Mouse (Mus musculus) spleen, adult 2 months (tissue): ENCODE results near the gene Bub1. TPM values are rescaled to one million over a fixed set of nuclear protein-coding genes. Genes with fewer than 3 reads are reported as not detected.

Experiments
- DNase-seq, 2 experiments: peaks; one replicate each; pipeline versions ENCODE4 v3.0.0 to v3.0.0-alpha.2; 2012 to 2021; ENCODE audit warnings: low spot score in 2 of 2, low read depth in 1 of 2
- H3K27ac ChIP-seq: fragments of 200-500 bp; 2 replicates; pipeline ENCODE4 v1.5.1; 2012; ENCODE audit warnings: low read length, inconsistent platforms; ENCODE audit not compliant: insufficient read depth
- H3K27me3 ChIP-seq: fragments of 200-500 bp; 2 replicates; pipeline ENCODE4 v1.6.1; 2012; ENCODE audit warnings: mild to moderate bottlenecking, moderate library complexity, low read length, inconsistent platforms; ENCODE audit not compliant: control insufficient read depth, insufficient read depth
- H3K36me3 ChIP-seq: fragments of 200-500 bp; 2 replicates; pipeline ENCODE4 v1.6.1; 2012; ENCODE audit warnings: mild to moderate bottlenecking, low read length, inconsistent platforms; ENCODE audit not compliant: control insufficient read depth, insufficient read depth
- H3K4me1 ChIP-seq: fragments of 200-500 bp; 2 replicates; pipeline ENCODE4 v1.6.1; 2011; ENCODE audit warnings: inconsistent platforms; ENCODE audit not compliant: control insufficient read depth, insufficient read depth, insufficient read length
- H3K4me3 ChIP-seq: fragments of 200-500 bp; 2 replicates; pipeline ENCODE4 v1.5.1; 2011; ENCODE audit warnings: mild to moderate bottlenecking, inconsistent platforms; ENCODE audit not compliant: insufficient read depth, insufficient read length; ENCODE audit errors: extremely low read depth
- CTCF ChIP-seq: fragments of 200-500 bp; IDR thresholded peaks from 2 replicates; pipeline ENCODE4 v1.5.1; 2011; ENCODE audit warnings: mild to moderate bottlenecking, inconsistent platforms; ENCODE audit not compliant: insufficient read depth, insufficient read length, insufficient replicate concordance; ENCODE audit errors: extremely low read depth
- POLR2A ChIP-seq: fragments of 200-500 bp; IDR thresholded peaks from 2 replicates; pipeline ENCODE4 v1.6.1; 2011; ENCODE audit warnings: low read depth, low read length, inconsistent platforms
- WGBS: fragments of 180-500 bp; shearing (Covaris S2); methylation state at CpG from one replicate; pipeline ENCODE4 v1.1.7; 2018; 5-methylcytosine and 5-hydroxymethylcytosine counted together
- polyA plus RNA-seq: library from polyadenylated mRNA; depleted of rRNA; stranded (reverse); fragments of >200 nt; gene quantifications from 2 replicates; pipeline ENCODE4 v1.2.3, GENCODE M21; 2012

Gene Bub1
- polyA plus RNA-seq, 1 experiment = 0.83 TPM

DNA sequence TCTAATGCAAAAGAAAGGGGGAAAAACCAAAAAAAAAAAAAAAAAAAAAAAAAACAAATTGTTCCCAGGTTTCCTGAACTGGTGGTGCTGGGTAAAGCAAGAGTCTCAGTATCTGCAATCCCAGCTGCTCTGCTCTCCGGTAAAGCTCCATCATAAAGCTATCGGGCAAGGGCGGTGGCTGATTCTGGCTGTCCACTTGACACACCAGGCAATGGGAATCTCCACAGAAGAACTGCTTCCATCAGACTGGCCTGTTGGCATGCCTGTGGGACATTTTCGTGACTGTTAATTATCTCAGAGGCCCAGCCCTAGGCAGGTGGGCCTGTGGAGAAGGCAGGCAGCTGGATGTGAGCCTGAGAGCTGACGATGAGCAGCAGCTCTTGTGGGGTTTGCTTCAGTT lies 53.2 kb downstream of the Bub1 start:
- Histone ChIP-seq H3K4me3 (no peak overlapping the region), H3K4me1 (no peaks in the 10 kb centered on the region), H3K36me3 (no peaks in the 10 kb centered on the region), H3K27me3 (no peaks in the 10 kb centered on the region), H3K27ac (no peak overlapping the region)
- no peak for DNase-seq
- TF ChIP-seq POLR2A (no peak), CTCF (no peak)
- 93% methylated on average over 5 of the region's 5 CpGs for WGBS

DNA sequence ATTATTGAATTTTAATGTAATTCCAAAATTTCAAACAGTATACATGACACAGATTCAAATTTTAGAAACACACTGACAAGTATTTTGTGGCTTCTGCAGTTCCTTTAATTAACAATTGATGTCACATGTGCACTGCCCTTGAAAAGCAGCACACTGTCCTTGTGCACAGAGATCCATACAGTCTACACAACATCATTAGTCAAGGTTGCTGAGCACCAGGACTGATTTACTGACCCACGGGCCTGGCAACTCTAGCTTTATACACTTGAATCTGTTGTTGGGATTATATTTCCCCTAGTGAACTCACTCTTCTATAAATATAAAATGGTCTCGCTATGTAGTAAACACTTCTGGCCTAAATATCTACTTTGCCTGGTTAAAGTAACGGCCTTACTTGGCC lies 56.7 kb downstream of the Bub1 start:
- Histone ChIP-seq H3K36me3 (no peaks in the 10 kb centered on the region), H3K4me3 (no peak overlapping the region), H3K27ac (no peak overlapping the region), H3K27me3 (no peaks in the 10 kb centered on the region), H3K4me1 (no peaks in the 10 kb centered on the region)
- TF ChIP-seq CTCF (no peak), POLR2A (no peak)
- WGBS = 94% methylated on average over 3 of the region's 3 CpGs
- DNase-seq = no peak

DNA sequence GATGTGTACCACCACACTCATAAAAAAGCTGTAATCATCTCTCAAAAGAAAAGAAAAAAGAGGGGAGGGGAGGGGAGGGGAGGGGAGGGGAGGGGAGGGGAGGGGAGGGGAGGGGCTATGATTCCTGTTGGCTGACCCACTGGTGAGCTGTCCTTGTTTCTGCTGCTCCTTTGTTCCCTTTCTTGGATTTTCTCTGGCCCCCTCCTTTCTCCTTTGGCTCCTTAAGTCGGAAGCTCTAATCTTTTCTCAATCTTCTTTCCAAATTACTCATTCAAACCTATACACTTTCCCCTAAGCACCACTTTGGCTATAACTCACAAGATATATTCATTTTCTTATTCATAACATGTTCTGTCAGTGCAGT lies 57.1 kb downstream of the Bub1 start:
- DNase-seq = no peak
- Histone ChIP-seq H3K4me1 (no peaks in the 10 kb centered on the region), H3K4me3 (no peak overlapping the region), H3K36me3 (no peaks in the 10 kb centered on the region), H3K27ac (no peak overlapping the region), H3K27me3 (no peaks in the 10 kb centered on the region)
- TF ChIP-seq POLR2A = no peak
- TF ChIP-seq CTCF = no peak
- 96% methylated on average over 1 of the region's 1 CpGs for WGBS

GRCm38 (mm10) chr2:127773938-127774577 lies 57.6 kb downstream of the Bub1 start:
- no peak for DNase-seq
- H3K27ac ChIP-seq = no peak overlapping the region
- H3K27me3 ChIP-seq = no peaks in the 10 kb centered on the region
- TF ChIP-seq CTCF (no peak), POLR2A (no peak)
- 80% methylated on average over 15 of the region's 15 CpGs for WGBS
- H3K4me1 ChIP-seq = no peaks in the 10 kb centered on the region
- no peaks in the 10 kb centered on the region for H3K36me3 ChIP-seq
- H3K4me3 ChIP-seq = no peak overlapping the region

DNA sequence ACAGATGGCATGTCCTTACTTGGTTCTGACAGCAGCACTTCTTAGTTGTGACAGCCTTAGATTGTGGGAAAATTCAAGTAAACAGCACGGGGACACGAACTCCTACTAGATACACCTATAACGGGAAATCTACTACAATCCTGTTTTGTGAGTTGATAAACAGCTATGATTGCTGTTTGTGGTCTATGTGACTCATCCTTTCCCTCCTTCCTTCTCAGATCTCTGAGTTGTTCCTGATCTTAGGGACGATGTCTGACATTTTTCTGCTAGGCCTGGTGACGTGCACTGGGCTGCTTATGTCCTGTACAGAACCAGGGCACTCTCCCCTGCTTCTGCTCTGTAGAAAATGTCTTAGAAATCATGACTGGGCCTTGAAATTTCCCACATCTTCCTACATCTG lies 70.1 kb downstream of the Bub1 start:
- Histone ChIP-seq H3K36me3 (no peaks in the 10 kb centered on the region), H3K4me1 (no peaks in the 10 kb centered on the region), H3K4me3 (no peak overlapping the region), H3K27me3 (no peaks in the 10 kb centered on the region), H3K27ac (no peak overlapping the region)
- DNase-seq = no peak
- 96% methylated on average over 5 of the region's 5 CpGs for WGBS
- TF ChIP-seq CTCF = no peak
- TF ChIP-seq POLR2A = no peak

- Histone ChIP-seq H3K4me1 (no peaks in the 10 kb centered on the region), H3K27ac (no peak overlapping the region), H3K27me3 (no peaks in the 10 kb centered on the region), H3K36me3 (no peaks in the 10 kb centered on the region), H3K4me3 (no peak overlapping the region)
- no peak for DNase-seq
- no peak for TF ChIP-seq CTCF
- TF ChIP-seq POLR2A = no peak
- WGBS = 68% methylated on average over 10 of the region's 10 CpGs
Observed at GRCm38 (mm10) chr2:127760429-127761000, 71.2 kb downstream of the Bub1 start.

GRCm38 (mm10) chr2:127760014-127760413 lies 71.7 kb downstream of the Bub1 start:
- no peak for DNase-seq
- no peak overlapping the region for H3K4me3 ChIP-seq
- TF ChIP-seq CTCF (no peak), POLR2A (no peak)
- H3K4me1 ChIP-seq = no peaks in the 10 kb centered on the region
- H3K27ac ChIP-seq = no peak overlapping the region
- no peaks in the 10 kb centered on the region for H3K27me3 ChIP-seq
- 87% methylated on average over 6 of the region's 6 CpGs for WGBS
- H3K36me3 ChIP-seq = no peaks in the 10 kb centered on the region
